Mouse (Mus musculus) small intestine, adult 2 months (tissue): Measurements from ENCODE around the gene Ptpn13. TPM values are rescaled to one million over a fixed set of nuclear protein-coding genes. Genes with fewer than 3 reads are reported as not detected.

Source experiments
- H3K27ac ChIP-seq: fragments of 200-500 bp; 2 replicates; pipeline ENCODE4 v1.5.1; 2012; ENCODE audit warnings: low read depth, low read length, control low read depth, inconsistent platforms; ENCODE audit not compliant: insufficient read depth
- H3K27me3 ChIP-seq: fragments of 200-500 bp; 2 replicates; pipeline ENCODE4 v1.6.1; 2012; ENCODE audit warnings: mild to moderate bottlenecking, moderate library complexity, low read length, inconsistent platforms; ENCODE audit not compliant: control insufficient read depth, insufficient read depth
- H3K36me3 ChIP-seq: fragments of 200-500 bp; 2 replicates; pipeline ENCODE4 v1.6.1; 2012; ENCODE audit warnings: mild to moderate bottlenecking, low read length, control low read depth, inconsistent platforms; ENCODE audit not compliant: control insufficient read depth, insufficient read depth
- H3K4me1 ChIP-seq: fragments of 200-500 bp; 2 replicates; pipeline ENCODE4 v1.6.1; 2012; ENCODE audit warnings: low read length, inconsistent platforms, mixed read lengths; ENCODE audit not compliant: control insufficient read depth, insufficient read depth, insufficient read length
- H3K4me3 ChIP-seq: fragments of 200-500 bp; 2 replicates; pipeline ENCODE4 v1.5.1; 2012; ENCODE audit warnings: low read depth, mild to moderate bottlenecking, control low read depth, inconsistent platforms, low read length, moderate library complexity
- CTCF ChIP-seq: fragments of 200-500 bp; IDR thresholded peaks from 2 replicates; pipeline ENCODE4 v1.5.1; 2012; ENCODE audit warnings: low read depth, mild to moderate bottlenecking, control low read depth, inconsistent platforms, low read length, moderate library complexity, mixed read lengths; ENCODE audit not compliant: insufficient replicate concordance, insufficient read length; ENCODE audit errors: extremely low read depth
- POLR2A ChIP-seq: fragments of 200-500 bp; IDR thresholded peaks from 2 replicates; pipeline ENCODE4 v1.6.1; 2012; ENCODE audit warnings: low read depth, mild to moderate bottlenecking, control low read depth, inconsistent platforms, low read length, moderate library complexity
- WGBS: fragments of 180-500 bp; shearing (Covaris S2); methylation state at CpG from one replicate; pipeline ENCODE4 v1.1.7; 2018; 5-methylcytosine and 5-hydroxymethylcytosine counted together
- polyA plus RNA-seq: library from polyadenylated mRNA; depleted of rRNA; stranded (reverse); fragments of >200 nt; gene quantifications from 2 replicates; pipeline ENCODE4 v1.2.3, GENCODE M21; 2012

Gene Ptpn13
- polyA plus RNA-seq, 1 experiment = 1.2 TPM

DNA sequence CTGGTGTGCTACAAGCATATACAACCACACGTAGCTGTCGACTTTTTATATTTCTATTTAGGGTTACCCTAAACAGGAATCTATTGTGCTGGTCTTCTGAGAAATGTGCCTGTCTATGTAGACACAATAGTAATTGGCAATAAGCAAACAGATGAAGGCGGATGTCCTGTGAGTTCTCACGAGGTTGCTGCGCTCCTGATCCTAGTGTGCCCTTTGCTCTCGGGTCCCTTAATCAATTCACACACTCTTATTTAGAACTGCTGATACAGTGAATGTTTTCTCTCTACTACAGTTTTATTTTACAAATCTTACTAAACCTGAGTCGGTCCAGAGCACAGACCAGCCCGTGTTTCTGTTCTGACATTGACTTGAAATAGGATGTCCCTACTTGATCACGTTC lies 135.6 kb downstream of the Ptpn13 start:
- Histone ChIP-seq H3K4me3 (no peak overlapping the region), H3K4me1 (no peaks in the 10 kb centered on the region), H3K36me3 (no peaks in the 10 kb centered on the region), H3K27me3 (no peaks in the 10 kb centered on the region), H3K27ac (no peak overlapping the region)
- TF ChIP-seq POLR2A = no peak
- TF ChIP-seq CTCF = no peak
- 84% methylated on average over 9 of the region's 9 CpGs for WGBS

DNA sequence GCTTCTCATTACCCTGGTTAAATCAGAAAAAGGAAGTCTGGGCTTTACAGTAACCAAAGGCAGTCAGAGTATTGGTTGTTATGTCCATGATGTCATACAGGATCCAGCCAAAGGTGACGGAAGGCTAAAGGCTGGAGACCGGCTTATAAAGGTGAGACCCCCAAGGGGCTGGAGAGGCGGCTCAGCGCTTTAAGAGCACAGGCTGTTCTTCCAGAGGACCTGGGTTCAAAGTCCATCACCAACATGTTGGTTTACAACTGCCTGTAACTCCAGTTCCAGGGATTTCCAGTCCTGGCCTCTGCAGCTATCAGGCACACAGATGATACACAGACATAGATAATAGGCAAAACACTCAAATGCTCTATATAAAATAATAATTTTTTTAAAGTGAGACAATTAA lies 143.0 kb downstream of the Ptpn13 start:
- H3K27ac ChIP-seq = no peak overlapping the region
- TF ChIP-seq POLR2A = no peak
- no peak for TF ChIP-seq CTCF
- H3K4me3 ChIP-seq = no peak overlapping the region
- 57% methylated on average over 4 of the region's 4 CpGs for WGBS
- H3K36me3 ChIP-seq = no peaks in the 10 kb centered on the region
- H3K27me3 ChIP-seq = no peaks in the 10 kb centered on the region
- H3K4me1 ChIP-seq = no peaks in the 10 kb centered on the region

DNA sequence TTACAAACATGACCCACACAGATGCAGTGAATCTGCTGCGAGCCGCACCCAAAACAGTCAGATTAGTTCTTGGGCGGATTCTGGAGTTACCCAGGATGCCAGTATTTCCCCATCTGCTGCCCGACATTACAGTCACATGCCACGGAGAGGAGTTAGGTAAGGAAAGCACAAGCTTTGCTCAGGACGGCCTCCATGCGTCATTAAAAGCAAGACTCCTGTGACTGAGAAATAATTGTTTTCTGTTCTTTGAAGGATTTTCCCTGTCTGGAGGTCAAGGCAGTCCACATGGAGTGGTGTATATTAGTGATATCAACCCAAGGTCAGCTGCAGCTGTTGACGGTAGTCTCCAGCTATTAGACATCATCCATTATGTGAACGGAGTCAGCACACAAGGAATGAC lies 144.5 kb downstream of the Ptpn13 start:
- no peak overlapping the region for H3K4me3 ChIP-seq
- H3K27me3 ChIP-seq = no peaks in the 10 kb centered on the region
- H3K4me1 ChIP-seq = no peaks in the 10 kb centered on the region
- TF ChIP-seq CTCF (no peak), POLR2A (no peak)
- H3K36me3 ChIP-seq = no peaks in the 10 kb centered on the region
- WGBS = 88% methylated on average over 9 of the region's 9 CpGs
- H3K27ac ChIP-seq = no peak overlapping the region

- Histone ChIP-seq H3K27ac (no peak overlapping the region), H3K27me3 (no peaks in the 10 kb centered on the region), H3K36me3 (no peaks in the 10 kb centered on the region), H3K4me1 (no peaks in the 10 kb centered on the region), H3K4me3 (no peak overlapping the region)
- WGBS = 38% methylated on average over 11 of the region's 11 CpGs
- no peak for TF ChIP-seq CTCF
- no peak for TF ChIP-seq POLR2A
These were observed 154.9 kb downstream of the Ptpn13 start for GRCm38 (mm10) chr5:103579680-103580420.

- WGBS = 74% methylated on average over 7 of the region's 7 CpGs
These were observed 162.2 kb downstream of the Ptpn13 start for GRCm38 (mm10) chr5:103587219-103587618.

GRCm38 (mm10) chr5:103591846-103592245 lies 166.9 kb downstream of the Ptpn13 start:
- WGBS = 63% methylated on average over 7 of the region's 7 CpGs
- TF ChIP-seq CTCF = no peak
- no peak for TF ChIP-seq POLR2A
- Histone ChIP-seq H3K36me3 (no peaks in the 10 kb centered on the region), H3K27me3 (no peaks in the 10 kb centered on the region), H3K27ac (no peak overlapping the region), H3K4me1 (peaks cover 5% of the 10 kb centered on the region; the same call in 1 of the 2 replicates), H3K4me3 (no peak overlapping the region)

More at GRCm38 (mm10) chr5:103587219-103587618, 162.2 kb downstream of the Ptpn13 start:
- H3K27ac ChIP-seq = no peak overlapping the region
- no peaks in the 10 kb centered on the region for H3K27me3 ChIP-seq
- TF ChIP-seq CTCF (peak; percentile 10; the same call in 1 of the 2 replicates), POLR2A (no peak)
- H3K4me1 ChIP-seq = no peaks in the 10 kb centered on the region
- H3K36me3 ChIP-seq = no peaks in the 10 kb centered on the region
- H3K4me3 ChIP-seq = no peak overlapping the region

GRCm38 (mm10) chr5:103592706-103593105 lies 167.7 kb downstream of the Ptpn13 start:
- WGBS = 18% methylated on average over 8 of the region's 8 CpGs
- H3K4me1 ChIP-seq = peaks cover 5% of the 10 kb centered on the region; the same call in 1 of the 2 replicates
- peak overlapping the region; percentile 22; the same call in 1 of the 2 replicates for H3K27ac ChIP-seq
- no peak for TF ChIP-seq CTCF
- no peak for TF ChIP-seq POLR2A
- H3K27me3 ChIP-seq = no peaks in the 10 kb centered on the region
- H3K36me3 ChIP-seq = no peaks in the 10 kb centered on the region
- peak overlapping the region; percentile 26; the same call in 1 of the 2 replicates for H3K4me3 ChIP-seq
